Mouse (Mus musculus) bone marrow, adult 2 months (tissue): ENCODE measurements around the gene Tmem115.

Experiments used
- CTCF ChIP-seq: fragments of 200-500 bp; IDR thresholded peaks from 2 replicates; pipeline ENCODE4 v1.5.1; 2011; ENCODE audit warnings: low read length, control low read depth; ENCODE audit not compliant: control insufficient read depth, insufficient read depth
- POLR2A ChIP-seq: fragments of 200-500 bp; IDR thresholded peaks from 2 replicates; pipeline ENCODE4 v1.6.1; 2011; ENCODE audit warnings: low read depth, mild to moderate bottlenecking, control low read depth, low read length, borderline replicate concordance; ENCODE audit not compliant: control insufficient read depth

GRCm38 (mm10) chr9:107540420-107540819 lies 6.7 kb downstream of the Tmem115 start:
- TF ChIP-seq CTCF (no peak), POLR2A (no peak)
